Comparison of ENCODE assay signal across 22 mouse cellular contexts in genomic region chr6:52705280-52705679, GRCm38 (mm10). TPM values are rescaled to one million over a fixed set of nuclear protein-coding genes. Genes with fewer than 3 reads are reported as not detected.
A peak's percentile ranks its signal among the peaks of the same experiment; 100 is the strongest.
DNase-seq lines count a peak whose midpoint lies in the region; ATAC-seq and TF ChIP-seq lines count a peak whose summit lies in the region.
"Had no signal": no experiment of that assay in that cellular context is flagged by ENCODE, and none has a peak within 500 bp of the region (broad histone marks: within the 10 kb centered on the region; RNA-seq: fewer than 3 reads in every experiment).

No protein-coding gene starts in this region.

- H3K4me1 ChIP-seq in liver, postnatal 0 days (ENCODE audit: insufficient read depth), result no peaks in the 10 kb centered on the region; the same call in 1 of the 2 replicates
- 0 out of 2 replicates have a peak, but pooled peaks cover 5% of the 10 kb centered on the region for H3K4me1 ChIP-seq in intestine, postnatal 0 days (replicated peaks; ENCODE audit: control insufficient read depth, insufficient read depth, low read length)
- H3K4me1 ChIP-seq: embryonic facial prominence, embryonic 12.5 days; embryonic facial prominence, embryonic 15.5 days; hindbrain, embryonic 12.5 days; hindbrain, embryonic 15.5 days had no signal

- ATAC-seq in liver, postnatal 0 days, result 0 out of 2 replicates have a peak, but pooled peaks have one; percentile 51
- peak; percentile 77 for ATAC-seq in intestine, postnatal 0 days
- ATAC-seq: CD4-positive, CD25-positive, alpha-beta regulatory T cell, adult 4 months; forebrain, embryonic 14.5 days; forebrain, postnatal 0 days had no signal

- no peaks in the 10 kb centered on the region for H3K36me3 ChIP-seq in liver, postnatal 0 days (replicated peaks; ENCODE audit: insufficient read depth, low read length)
- H3K36me3 ChIP-seq in intestine, postnatal 0 days (ENCODE audit: control insufficient read depth, insufficient read depth), result no peaks in the 10 kb centered on the region
- H3K36me3 ChIP-seq: embryonic facial prominence, embryonic 12.5 days; embryonic facial prominence, embryonic 15.5 days; hindbrain, embryonic 12.5 days; hindbrain, embryonic 15.5 days had no signal

- TF ChIP-seq EP300 in liver, postnatal 0 days (IDR thresholded peaks at IDR 0.05; ENCODE audit: low read depth), result no peak

- no peaks in the 10 kb centered on the region for H3K9me3 ChIP-seq in liver, postnatal 0 days (ENCODE audit: low read length)
- no peaks in the 10 kb centered on the region for H3K9me3 ChIP-seq in intestine, postnatal 0 days (ENCODE audit: control insufficient read depth)
- H3K9me3 ChIP-seq: embryonic facial prominence, embryonic 12.5 days; embryonic facial prominence, embryonic 15.5 days; hindbrain, embryonic 12.5 days; hindbrain, embryonic 15.5 days had no signal

- DNase-seq in liver, postnatal 0 days, result no peak
- DNase-seq in liver, result no peak
- peak; percentile 57 for DNase-seq in yolk sac, embryonic 10.5 days (ENCODE audit: low spot score)
- no peak for DNase-seq in lung, postnatal 25 days (ENCODE audit: low spot score)
- no peak for DNase-seq in cerebellum, adult 8-10 months
- DNase-seq: adrenal gland, adult 2 months; adrenal gland, postnatal 25 days; cerebellum, adult 11-12 months; cerebellum, adult 9-11 months; cerebellum, postnatal 25 days; forebrain, postnatal 0 days; gastrocnemius, adult 2 months; gastrocnemius, postnatal 14 days; heart, adult 11 months had no signal

- H3K4me3 ChIP-seq in liver, postnatal 0 days (ENCODE audit: low read depth, low read length), result no peak overlapping the region
- no peak overlapping the region for H3K4me3 ChIP-seq in intestine, postnatal 0 days (ENCODE audit: low read depth, low read length)
- H3K4me3 ChIP-seq: embryonic facial prominence, embryonic 12.5 days; embryonic facial prominence, embryonic 15.5 days; gastrocnemius, adult 2 months; hindbrain, embryonic 12.5 days; hindbrain, embryonic 15.5 days had no signal

- H3K4me2 ChIP-seq in liver, postnatal 0 days (ENCODE audit: low read depth, low read length), result no peak overlapping the region
- H3K4me2 ChIP-seq in intestine, postnatal 0 days (replicated peaks; ENCODE audit: low read depth), result 0 out of 2 replicates have a peak overlapping the region, but pooled peaks have one; percentile 17
- H3K4me2 ChIP-seq: embryonic facial prominence, embryonic 12.5 days; embryonic facial prominence, embryonic 15.5 days; heart, embryonic 11.5 days; hindbrain, embryonic 12.5 days; hindbrain, embryonic 15.5 days had no signal

- H3K9ac ChIP-seq in liver, postnatal 0 days (replicated peaks), result no peak overlapping the region
- no peak overlapping the region for H3K9ac ChIP-seq in intestine, postnatal 0 days (ENCODE audit: low read depth, low read length)
- H3K9ac ChIP-seq: embryonic facial prominence, embryonic 12.5 days; embryonic facial prominence, embryonic 15.5 days; forebrain, postnatal 0 days; hindbrain, embryonic 12.5 days; hindbrain, embryonic 15.5 days had no signal

- no peak for TF ChIP-seq CTCF in liver, postnatal 0 days (IDR thresholded peaks at IDR 0.05; ENCODE audit: low read depth)
- TF ChIP-seq CTCF in intestine, postnatal 0 days (IDR thresholded peaks at IDR 0.05; ENCODE audit: low read depth), result no peak

- H3K27me3 ChIP-seq in liver, postnatal 0 days (ENCODE audit: insufficient read depth, low read length), result no peaks in the 10 kb centered on the region
- no peaks in the 10 kb centered on the region for H3K27me3 ChIP-seq in intestine, postnatal 0 days (replicated peaks; ENCODE audit: control insufficient read depth, insufficient read depth, low read length)
- H3K27me3 ChIP-seq: embryonic facial prominence, embryonic 12.5 days; embryonic facial prominence, embryonic 15.5 days; hindbrain, embryonic 12.5 days; hindbrain, embryonic 15.5 days had no signal

- 0 out of 2 replicates have a peak overlapping the region, but pooled peaks have one; percentile 35 for H3K27ac ChIP-seq in liver, postnatal 0 days (ENCODE audit: low read depth)
- H3K27ac ChIP-seq in intestine, postnatal 0 days (ENCODE audit: low read depth, low read length), result peak overlapping the region; percentile 73
- H3K27ac ChIP-seq: embryonic facial prominence, embryonic 12.5 days; embryonic facial prominence, embryonic 15.5 days; gastrocnemius, adult 2 months; hindbrain, embryonic 12.5 days; hindbrain, embryonic 15.5 days had no signal

RNA-seq across cellular contexts. Expression of gene Tax1bp1, which starts 8.2 kb away (rescaled TPM):
- 110 and 117 TPM in 2 replicates for polyA plus RNA-seq in liver, postnatal 0 days (2015; fragmentation: Nextera tagmentation; extraction: Ambion mirVana)
- 296 and 317 TPM in 2 replicates for polyA plus RNA-seq in intestine, postnatal 0 days (2015; fragmentation: Nextera tagmentation; extraction: Ambion mirVana)
